Mouse (Mus musculus): ENCODE results near the gene Ear14. TPM values are rescaled to one million over a fixed set of nuclear protein-coding genes. Genes with fewer than 3 reads are reported as not detected.

The Ear14 gene
- total and polyA plus RNA-seq, 3 experiments: not detected

GRCm38 (mm10) chr14:51240899-51241298 is 37.7 kb downstream of the Ear14 start:
- Histone ChIP-seq H3K79me2 (ENCODE audit: control insufficient read depth, insufficient read depth, low read length, poor library complexity) (no peaks in the 10 kb centered on the region), H3K27ac (ENCODE audit: control insufficient read depth, low read depth, low read length) (no peak overlapping the region), H3K4me1 (ENCODE audit: control insufficient read depth in 1 of 2, insufficient read depth in 2 of 2, low read length in 2 of 2) (no peaks in the 10 kb centered on the region), H3K9ac (ENCODE audit: control insufficient read depth, low read depth, low read length, poor library complexity, severe bottlenecking) (no peak overlapping the region), H3K36me3 (ENCODE audit: control insufficient read depth in 1 of 2, insufficient read depth in 2 of 2, low read length in 2 of 2) (no peaks in the 10 kb centered on the region), H3K27me3 (ENCODE audit: control insufficient read depth in 1 of 2, insufficient read depth in 2 of 2, low read length in 2 of 2) (no peaks in the 10 kb centered on the region), H3K4me3 (ENCODE audit: control insufficient read depth in 1 of 2, insufficient read depth in 1 of 2, low read depth in 2 of 2, low read length in 2 of 2) (no peak overlapping the region), H3K9me3 (replicated peaks; ENCODE audit: insufficient read depth, low read length) (no peaks in the 10 kb centered on the region)
- DNase-seq (ENCODE audit: low read depth, low spot score): peak; percentile 59
- peak; percentile 37 for TF ChIP-seq ZC3H11A (IDR thresholded peaks at IDR 0.05; ENCODE audit: low read depth, low read length)
- no peak for TF ChIP-seq RCOR1 (IDR thresholded peaks at IDR 0.05; ENCODE audit: low read depth, low read length)
- no peak for TF ChIP-seq ZNF384 (IDR thresholded peaks at IDR 0.05; ENCODE audit: low read depth, low read length)
- peak; percentile 83 for TF ChIP-seq SMC3 (IDR thresholded peaks at IDR 0.05; ENCODE audit: low read depth, low read length)
- peak; percentile 58 to 77 (median 61) for TF ChIP-seq CTCF (IDR thresholded peaks at IDR 0.05 in 2 of 3, conservative IDR thresholded peaks at IDR 0.05 in 1 of 3; ENCODE audit: control insufficient read depth in 1 of 3, insufficient read depth in 1 of 3, low read depth in 2 of 3, low read length in 3 of 3, poor library complexity in 1 of 3, severe bottlenecking in 1 of 3)
- TF ChIP-seq RAD21 (IDR thresholded peaks at IDR 0.05; ENCODE audit: low read depth, low read length): peak; percentile 65

GRCm38 (mm10) chr14:51247736-51248135 is 44.5 kb downstream of the Ear14 start:
- TF ChIP-seq TBP (IDR thresholded peaks at IDR 0.05; ENCODE audit: low read depth, low read length) (no peak), USF2 (IDR thresholded peaks at IDR 0.05; ENCODE audit: borderline replicate concordance in 1 of 2, insufficient read depth in 1 of 2, low read depth in 1 of 2, low read length in 2 of 2) (no peak), POLR2A (IDR thresholded peaks at IDR 0.05; ENCODE audit: control insufficient read depth in 1 of 2, insufficient read depth in 1 of 2, low read depth in 1 of 2, low read length in 2 of 2, poor library complexity in 1 of 2) (no peak), NRF1 (IDR thresholded peaks at IDR 0.05; ENCODE audit: insufficient read depth, low read depth, low read length, poor library complexity, severe bottlenecking) (no peak), MXI1 (IDR thresholded peaks at IDR 0.05; ENCODE audit: low read depth, low read length) (no peak), ZMIZ1 (IDR thresholded peaks at IDR 0.05; ENCODE audit: low read depth, low read length) (no peak), TCF12 (IDR thresholded peaks at IDR 0.05; ENCODE audit: low read depth, low read length) (no peak), SMC3 (IDR thresholded peaks at IDR 0.05; ENCODE audit: low read depth, low read length) (no peak), E2F4 (IDR thresholded peaks at IDR 0.05; ENCODE audit: borderline replicate concordance, low read depth, low read length) (no peak)
- H3K4me3 ChIP-seq (ENCODE audit: control insufficient read depth in 1 of 2, insufficient read depth in 1 of 2, low read depth in 2 of 2, low read length in 2 of 2): no peak overlapping the region
- H3K9me3 ChIP-seq (replicated peaks; ENCODE audit: insufficient read depth, low read length): no peaks in the 10 kb centered on the region
- no peaks in the 10 kb centered on the region for H3K36me3 ChIP-seq (ENCODE audit: control insufficient read depth in 1 of 2, insufficient read depth in 2 of 2, low read length in 2 of 2)
- no peaks in the 10 kb centered on the region for H3K4me1 ChIP-seq (ENCODE audit: control insufficient read depth in 1 of 2, insufficient read depth in 2 of 2, low read length in 2 of 2)
- no peak for DNase-seq (ENCODE audit: low read depth, low spot score)
- no peaks in the 10 kb centered on the region for H3K27me3 ChIP-seq (ENCODE audit: control insufficient read depth in 1 of 2, insufficient read depth in 2 of 2, low read length in 2 of 2)
- H3K79me2 ChIP-seq (ENCODE audit: control insufficient read depth, insufficient read depth, low read length, poor library complexity): no peaks in the 10 kb centered on the region
- H3K27ac ChIP-seq (ENCODE audit: control insufficient read depth, low read depth, low read length): no peak overlapping the region
- no peak overlapping the region for H3K9ac ChIP-seq (ENCODE audit: control insufficient read depth, low read depth, low read length, poor library complexity, severe bottlenecking)

- no peak overlapping the region for H3K27ac ChIP-seq (ENCODE audit: control insufficient read depth, low read depth, low read length)
- TF ChIP-seq CTCF (IDR thresholded peaks at IDR 0.05 in 2 of 3, conservative IDR thresholded peaks at IDR 0.05 in 1 of 3; ENCODE audit: control insufficient read depth in 1 of 3, insufficient read depth in 1 of 3, low read depth in 2 of 3, low read length in 3 of 3, poor library complexity in 1 of 3, severe bottlenecking in 1 of 3) (no peak), MAX (IDR thresholded peaks at IDR 0.05; ENCODE audit: low read length) (no peak), MYC (IDR thresholded peaks at IDR 0.05; ENCODE audit: low read depth, low read length) (no peak), MYB (IDR thresholded peaks at IDR 0.05; ENCODE audit: low read depth, low read length) (no peak), GATA1 (IDR thresholded peaks at IDR 0.05; ENCODE audit: low read depth, low read length) (no peak), POLR2AphosphoS5 (IDR thresholded peaks at IDR 0.05; ENCODE audit: borderline replicate concordance, low read depth, low read length) (no peak), RAD21 (IDR thresholded peaks at IDR 0.05; ENCODE audit: low read depth, low read length) (no peak), ZNF384 (IDR thresholded peaks at IDR 0.05; ENCODE audit: low read depth, low read length) (no peak), CHD2 (IDR thresholded peaks at IDR 0.05; ENCODE audit: low read length) (no peak), NELFE (IDR thresholded peaks at IDR 0.05; ENCODE audit: low read depth, low read length) (no peak), MAFK (IDR thresholded peaks at IDR 0.05; ENCODE audit: borderline replicate concordance, low read depth, low read length) (no peak), ETS1 (IDR thresholded peaks at IDR 0.05; ENCODE audit: low read depth, low read length) (no peak)
- DNase-seq (ENCODE audit: low read depth, low spot score): no peak
These were observed 47.2 kb downstream of the Ear14 start for GRCm38 (mm10) chr14:51250348-51250747.

More at GRCm38 (mm10) chr14:51250348-51250747, 47.2 kb downstream of the Ear14 start:
- H3K9me3 ChIP-seq (replicated peaks; ENCODE audit: insufficient read depth, low read length): no peaks in the 10 kb centered on the region
- H3K79me2 ChIP-seq (ENCODE audit: control insufficient read depth, insufficient read depth, low read length, poor library complexity): no peaks in the 10 kb centered on the region
- H3K4me3 ChIP-seq (ENCODE audit: control insufficient read depth in 1 of 2, insufficient read depth in 1 of 2, low read depth in 2 of 2, low read length in 2 of 2): no peak overlapping the region
- H3K4me1 ChIP-seq (ENCODE audit: control insufficient read depth in 1 of 2, insufficient read depth in 2 of 2, low read length in 2 of 2): no peaks in the 10 kb centered on the region
- H3K27me3 ChIP-seq (ENCODE audit: control insufficient read depth in 1 of 2, insufficient read depth in 2 of 2, low read length in 2 of 2): no peaks in the 10 kb centered on the region
- H3K36me3 ChIP-seq (ENCODE audit: control insufficient read depth in 1 of 2, insufficient read depth in 2 of 2, low read length in 2 of 2): no peaks in the 10 kb centered on the region
- no peak overlapping the region for H3K9ac ChIP-seq (ENCODE audit: control insufficient read depth, low read depth, low read length, poor library complexity, severe bottlenecking)
